Mouse (Mus musculus): ENCODE measurements around the gene Rala. TPM values are rescaled to one million over a fixed set of nuclear protein-coding genes. Genes with fewer than 3 reads are reported as not detected.
A peak's percentile ranks its signal among the peaks of the same experiment; 100 is the strongest.

Rala gene
- total and polyA plus RNA-seq, 3 experiments: 26.7 to 45.3 (median 31.1) TPM

GRCm38 (mm10) chr13:17983194-17983593, 39.2 kb upstream of the Rala start:
- in situ Hi-C loops (cut with MboI; ENCODE audit: low pct_ligation_motif_present, low pct_unique_long_range_greater_than_20kb, low sequenced_read_pairs): loop anchor here (25.0 kb wide), 1 partner anchor 246 kb away; no protein-coding TSS in a partner anchor
- H3K79me2 ChIP-seq (replicated peaks; ENCODE audit: control insufficient read depth, extremely low read depth, insufficient read depth, poor library complexity, severe bottlenecking): no peaks in the 10 kb centered on the region
- H3K27me3 ChIP-seq (replicated peaks): no peaks in the 10 kb centered on the region
- TF ChIP-seq CTCF (conservative IDR thresholded peaks at IDR 0.05 in 1 of 2, IDR thresholded peaks at IDR 0.05 in 1 of 2; ENCODE audit: low read depth in 2 of 2, low read length in 2 of 2): peak; percentile 48 to 78
- peak; percentile 81 for TF ChIP-seq RAD21 (IDR thresholded peaks at IDR 0.05; ENCODE audit: low read depth, low read length)
- TF ChIP-seq GABPA (IDR thresholded peaks at IDR 0.05; ENCODE audit: insufficient replicate concordance, low read depth, low read length): no peak
- TF ChIP-seq SMC3 (IDR thresholded peaks at IDR 0.05; ENCODE audit: low read depth, low read length): peak; percentile 84
- TF ChIP-seq HCFC1 (IDR thresholded peaks at IDR 0.05; ENCODE audit: low read depth, low read length): no peak
- TF ChIP-seq IRF4 (IDR thresholded peaks at IDR 0.05; ENCODE audit: low read depth, low read length): no peak
- peak; percentile 7; the same call in 1 of the 2 replicates for TF ChIP-seq ZC3H11A (IDR thresholded peaks at IDR 0.05; ENCODE audit: low read depth, low read length)
- TF ChIP-seq POLR2AphosphoS2 (IDR thresholded peaks at IDR 0.05; ENCODE audit: low read depth, low read length): no peak
- TF ChIP-seq NELFE (IDR thresholded peaks at IDR 0.05; ENCODE audit: low read depth, low read length): no peak; the same call in 1 of the 2 replicates
- TF ChIP-seq USF1 (IDR thresholded peaks at IDR 0.05; ENCODE audit: low read depth, low read length): no peak
- no peak for TF ChIP-seq ZKSCAN1 (IDR thresholded peaks at IDR 0.05; ENCODE audit: borderline replicate concordance, low read depth, low read length)
- no peak for TF ChIP-seq CHD1 (IDR thresholded peaks at IDR 0.05; ENCODE audit: low read depth, low read length)
- no peak overlapping the region for H3K27ac ChIP-seq (ENCODE audit: insufficient read depth, low read depth)
- H3K9me3 ChIP-seq (replicated peaks; ENCODE audit: low read length): peaks cover 10% of the 10 kb centered on the region
- H3K4me3 ChIP-seq (replicated peaks in 1 of 3; ENCODE audit: low read depth in 2 of 3, low read length in 2 of 3, poor library complexity in 1 of 3): no peak overlapping the region
- H3K4me1 ChIP-seq (ENCODE audit: control insufficient read depth in 1 of 2, insufficient read depth in 2 of 2): no peaks in the 10 kb centered on the region
- peak; percentile 61 for DNase-seq (ENCODE audit: extremely low read depth)
- H3K36me3 ChIP-seq (replicated peaks in 1 of 2; ENCODE audit: control insufficient read depth in 1 of 2, insufficient read depth in 1 of 2, low read length in 1 of 2): peaks cover 27 to 66% of the 10 kb centered on the region in 2 experiments
- no peak overlapping the region for H3K4me2 ChIP-seq (ENCODE audit: insufficient read depth, low read depth, poor library complexity, severe bottlenecking)
- no peak overlapping the region for H3K9ac ChIP-seq (ENCODE audit: insufficient read depth, low read depth)
- dilution Hi-C loops (cut with MboI; ENCODE audit: extremely low pct_ligation_motif_present, extremely low pct_unique_long_range_greater_than_20kb, low sequenced_read_pairs): no loop called here

GRCm38 (mm10) chr13:17982634-17983033, 38.6 kb upstream of the Rala start:
- no peak overlapping the region for H3K4me2 ChIP-seq (ENCODE audit: insufficient read depth, low read depth, poor library complexity, severe bottlenecking)
- no peak overlapping the region for H3K4me3 ChIP-seq (replicated peaks in 1 of 3; ENCODE audit: low read depth in 2 of 3, low read length in 2 of 3, poor library complexity in 1 of 3)
- H3K4me1 ChIP-seq (ENCODE audit: control insufficient read depth in 1 of 2, insufficient read depth in 2 of 2): no peaks in the 10 kb centered on the region
- no peaks in the 10 kb centered on the region for H3K27me3 ChIP-seq (replicated peaks)
- peaks cover 25 to 62% of the 10 kb centered on the region in 2 experiments for H3K36me3 ChIP-seq (replicated peaks in 1 of 2; ENCODE audit: control insufficient read depth in 1 of 2, insufficient read depth in 1 of 2, low read length in 1 of 2)
- no peak overlapping the region for H3K27ac ChIP-seq (ENCODE audit: insufficient read depth, low read depth)
- TF ChIP-seq MAFK (IDR thresholded peaks at IDR 0.05; ENCODE audit: insufficient replicate concordance, low read length): peak; percentile 71
- TF ChIP-seq MAX (IDR thresholded peaks at IDR 0.05; ENCODE audit: low read length): no peak
- TF ChIP-seq USF1 (IDR thresholded peaks at IDR 0.05; ENCODE audit: low read depth, low read length): no peak
- no peak for TF ChIP-seq E2F4 (IDR thresholded peaks at IDR 0.05; ENCODE audit: insufficient replicate concordance, low read depth, low read length)
- no peak for DNase-seq (ENCODE audit: extremely low read depth)
- H3K9ac ChIP-seq (ENCODE audit: insufficient read depth, low read depth): no peak overlapping the region
- H3K9me3 ChIP-seq (replicated peaks; ENCODE audit: low read length): peaks cover 11% of the 10 kb centered on the region
- dilution Hi-C loops (cut with MboI; ENCODE audit: extremely low pct_ligation_motif_present, extremely low pct_unique_long_range_greater_than_20kb, low sequenced_read_pairs): no loop called here
- H3K79me2 ChIP-seq (replicated peaks; ENCODE audit: control insufficient read depth, extremely low read depth, insufficient read depth, poor library complexity, severe bottlenecking): no peaks in the 10 kb centered on the region
- in situ Hi-C loops (cut with MboI; ENCODE audit: low pct_ligation_motif_present, low pct_unique_long_range_greater_than_20kb, low sequenced_read_pairs): loop anchor here (25.0 kb wide), 1 partner anchor 245 kb away; no protein-coding TSS in a partner anchor

Data from CH12.LX (cell line).